Mouse (Mus musculus): Measurements from ENCODE around the gene Ankrd31. TPM values are rescaled to one million over a fixed set of nuclear protein-coding genes. Genes with fewer than 3 reads are reported as not detected.
"Not testable (repeated sequence)": the region's sequence is repeated elsewhere in the genome, so short reads cannot be mapped to it uniquely, and the experiment has no call there.

Ankrd31 gene
- polyA plus RNA-seq, 1 experiment from 2014 or later: not detected

GRCm38 (mm10) chr13:96928432-96929039 lies 180.5 kb downstream of the Ankrd31 start:
- H3K4me1 ChIP-seq: peaks cover 22% of the 10 kb centered on the region
- H3K27me3 ChIP-seq: peaks cover 35% of the 10 kb centered on the region
- H3K4me2 ChIP-seq: no peak overlapping the region

GRCm38 (mm10) chr13:96932745-96933144 lies 184.7 kb downstream of the Ankrd31 start:
- no peak overlapping the region for H3K9ac ChIP-seq
- no peaks in the 10 kb centered on the region for H3K36me3 ChIP-seq (replicated peaks)
- 92% methylated on average over 5 of the region's 5 CpGs for WGBS
- no peaks in the 10 kb centered on the region for H3K9me3 ChIP-seq
- no peak overlapping the region for H3K4me3 ChIP-seq (replicated peaks)
- peaks cover 9% of the 10 kb centered on the region for H3K4me1 ChIP-seq
- no peaks in the 10 kb centered on the region for H3K27me3 ChIP-seq
- no peak overlapping the region for H3K4me2 ChIP-seq
- no peak for ATAC-seq (ENCODE audit: low FRiP score)
- no peak overlapping the region for H3K27ac ChIP-seq

More at GRCm38 (mm10) chr13:96928432-96929039, 180.5 kb downstream of the Ankrd31 start:
- H3K4me3 ChIP-seq (replicated peaks): no peak overlapping the region
- 14% methylated on average over 8 of the region's 8 CpGs for WGBS
- no peak overlapping the region for H3K9ac ChIP-seq
- ATAC-seq (ENCODE audit: low FRiP score): no peak
- no peaks in the 10 kb centered on the region for H3K36me3 ChIP-seq (replicated peaks)
- no peaks in the 10 kb centered on the region for H3K9me3 ChIP-seq
- H3K27ac ChIP-seq: no peak overlapping the region

GRCm38 (mm10) chr13:96933367-96933766 lies 185.3 kb downstream of the Ankrd31 start:
- Histone ChIP-seq H3K4me1 (peaks cover 7% of the 10 kb centered on the region), H3K27ac (no peak overlapping the region), H3K27me3 (no peaks in the 10 kb centered on the region), H3K9me3 (no peaks in the 10 kb centered on the region), H3K4me3 (replicated peaks) (no peak overlapping the region), H3K4me2 (no peak overlapping the region), H3K9ac (no peak overlapping the region), H3K36me3 (replicated peaks) (no peaks in the 10 kb centered on the region)
- no peak for ATAC-seq (ENCODE audit: low FRiP score)
- 76% methylated on average over 8 of the region's 8 CpGs for WGBS

- Histone ChIP-seq H3K9me3 (no peaks in the 10 kb centered on the region), H3K4me1 (no peaks in the 10 kb centered on the region), H3K4me2 (no peak overlapping the region), H3K27me3 (no peaks in the 10 kb centered on the region), H3K4me3 (replicated peaks) (no peak overlapping the region), H3K9ac (no peak overlapping the region), H3K36me3 (replicated peaks) (no peaks in the 10 kb centered on the region), H3K27ac (no peak overlapping the region)
- no peak for ATAC-seq (ENCODE audit: low FRiP score)
- WGBS: 71% methylated on average over 6 of the region's 6 CpGs
Measured at GRCm38 (mm10) chr13:96936173-96936777, 188.2 kb downstream of the Ankrd31 start.

- Histone ChIP-seq H3K4me2 (no peak overlapping the region), H3K4me1 (no peaks in the 10 kb centered on the region), H3K4me3 (replicated peaks) (no peak overlapping the region), H3K27ac (no peak overlapping the region), H3K27me3 (no peaks in the 10 kb centered on the region), H3K9ac (no peak overlapping the region), H3K9me3 (no peaks in the 10 kb centered on the region), H3K36me3 (replicated peaks) (no peaks in the 10 kb centered on the region)
- no peak for ATAC-seq (ENCODE audit: low FRiP score)
- 71% methylated on average over 10 of the region's 10 CpGs for WGBS
Measured at GRCm38 (mm10) chr13:96937059-96937558, 189.0 kb downstream of the Ankrd31 start.

GRCm38 (mm10) chr13:96939680-96940079 lies 191.6 kb downstream of the Ankrd31 start:
- WGBS: 93% methylated on average over 10 of the region's 10 CpGs
- no peak overlapping the region for H3K9ac ChIP-seq
- H3K9me3 ChIP-seq: no peaks in the 10 kb centered on the region
- H3K4me3 ChIP-seq (replicated peaks): no peak overlapping the region
- no peak overlapping the region for H3K27ac ChIP-seq
- H3K4me1 ChIP-seq: no peaks in the 10 kb centered on the region; the same call in 1 of the 2 replicates
- H3K36me3 ChIP-seq (replicated peaks): no peaks in the 10 kb centered on the region
- no peak overlapping the region for H3K4me2 ChIP-seq
- ATAC-seq (ENCODE audit: low FRiP score): no peak
- no peaks in the 10 kb centered on the region for H3K27me3 ChIP-seq

GRCm38 (mm10) chr13:96941481-96941880 lies 193.4 kb downstream of the Ankrd31 start:
- H3K4me3 ChIP-seq (replicated peaks); H3K27me3 ChIP-seq; H3K36me3 ChIP-seq (replicated peaks); H3K4me2 ChIP-seq; ATAC-seq (ENCODE audit: low FRiP score); H3K4me1 ChIP-seq; H3K9me3 ChIP-seq; H3K9ac ChIP-seq; H3K27ac ChIP-seq: not testable (repeated sequence)
- 88% methylated on average over 11 of the region's 11 CpGs for WGBS

GRCm38 (mm10) chr13:96943571-96943970 lies 195.5 kb downstream of the Ankrd31 start:
- ATAC-seq (ENCODE audit: low FRiP score): no peak
- Histone ChIP-seq H3K4me2 (no peak overlapping the region), H3K27ac (no peak overlapping the region)

GRCm38 (mm10) chr13:96945748-96946147 lies 197.7 kb downstream of the Ankrd31 start:
- H3K9me3 ChIP-seq: 0 out of 2 replicates have a peak, but pooled peaks cover 4% of the 10 kb centered on the region
- 89% methylated on average over 4 of the region's 4 CpGs for WGBS
- no peaks in the 10 kb centered on the region for H3K36me3 ChIP-seq (replicated peaks)
- H3K4me1 ChIP-seq: no peaks in the 10 kb centered on the region; the same call in 1 of the 2 replicates
- no peak overlapping the region for H3K27ac ChIP-seq
- no peak overlapping the region for H3K4me3 ChIP-seq (replicated peaks)
- no peak overlapping the region for H3K4me2 ChIP-seq
- ATAC-seq (ENCODE audit: low FRiP score): no peak
- H3K27me3 ChIP-seq: no peaks in the 10 kb centered on the region
- H3K9ac ChIP-seq: no peak overlapping the region

More at GRCm38 (mm10) chr13:96943571-96943970, 195.5 kb downstream of the Ankrd31 start:
- Histone ChIP-seq H3K27me3 (no peaks in the 10 kb centered on the region), H3K4me1 (no peaks in the 10 kb centered on the region; the same call in 1 of the 2 replicates), H3K9me3 (no peaks in the 10 kb centered on the region), H3K4me3 (replicated peaks) (no peak overlapping the region), H3K9ac (no peak overlapping the region), H3K36me3 (replicated peaks) (no peaks in the 10 kb centered on the region)
- 61% methylated on average over 3 of the region's 3 CpGs for WGBS

- H3K27ac ChIP-seq: no peak overlapping the region
- H3K36me3 ChIP-seq (replicated peaks): no peaks in the 10 kb centered on the region
- ATAC-seq (ENCODE audit: low FRiP score): no peak
- no peak overlapping the region for H3K9ac ChIP-seq
- H3K4me2 ChIP-seq: no peak overlapping the region
- H3K9me3 ChIP-seq: 0 out of 2 replicates have a peak, but pooled peaks cover 4% of the 10 kb centered on the region
- H3K27me3 ChIP-seq: no peaks in the 10 kb centered on the region
- 88% methylated on average over 7 of the region's 7 CpGs for WGBS
- no peak overlapping the region for H3K4me3 ChIP-seq (replicated peaks)
- H3K4me1 ChIP-seq: no peaks in the 10 kb centered on the region; the same call in 1 of the 2 replicates
Measured at GRCm38 (mm10) chr13:96947722-96948121, 199.7 kb downstream of the Ankrd31 start.

- H3K4me1 ChIP-seq: no peaks in the 10 kb centered on the region
- H3K4me3 ChIP-seq (replicated peaks): no peak overlapping the region
- WGBS: 64% methylated on average over 2 of the region's 2 CpGs
- ATAC-seq (ENCODE audit: low FRiP score): no peak
- H3K27me3 ChIP-seq: no peaks in the 10 kb centered on the region
- 0 out of 2 replicates have a peak, but pooled peaks cover 4% of the 10 kb centered on the region for H3K9me3 ChIP-seq
- no peaks in the 10 kb centered on the region for H3K36me3 ChIP-seq (replicated peaks)
- H3K4me2 ChIP-seq: no peak overlapping the region
- H3K9ac ChIP-seq: no peak overlapping the region
- H3K27ac ChIP-seq: no peak overlapping the region
Measured at GRCm38 (mm10) chr13:96951880-96952279, 203.8 kb downstream of the Ankrd31 start.

- no peak overlapping the region for H3K9ac ChIP-seq
- no peaks in the 10 kb centered on the region for H3K36me3 ChIP-seq (replicated peaks)
- no peak overlapping the region for H3K4me2 ChIP-seq
- ATAC-seq (ENCODE audit: low FRiP score): no peak
- H3K4me3 ChIP-seq (replicated peaks): no peak overlapping the region
- H3K9me3 ChIP-seq: no peaks in the 10 kb centered on the region
- no peaks in the 10 kb centered on the region for H3K4me1 ChIP-seq
- no peak overlapping the region for H3K27ac ChIP-seq
- WGBS: 95% methylated on average over 6 of the region's 6 CpGs
- no peaks in the 10 kb centered on the region for H3K27me3 ChIP-seq
Measured at GRCm38 (mm10) chr13:96956466-96956865, 208.4 kb downstream of the Ankrd31 start.
